Mouse (Mus musculus) midbrain, postnatal 0 days (tissue): ENCODE data around the gene Shb. TPM values are rescaled to one million over a fixed set of nuclear protein-coding genes. Genes with fewer than 3 reads are reported as not detected.
A peak's percentile ranks its signal among the peaks of the same experiment; 100 is the strongest.

Source experiments
- ATAC-seq: fragments of 200-750 bp; cut with Nextera tagmentation; 2 replicates; pipeline ENCODE4 v1.8.0; 2017; ENCODE audit warnings: moderate number of reproducible peaks, mild to moderate bottlenecking, moderate TSS enrichment, moderate library complexity; ENCODE audit not compliant: low FRiP score
- DNase-seq: peaks from one replicate; pipeline ENCODE4 v3.0.0-alpha.2; 2015; ENCODE audit warnings: low spot score
- H3K27ac ChIP-seq: fragments of 300-500 bp; sonication (generic); 2 replicates; pipeline ENCODE4 v1.5.1; 2014; ENCODE audit warnings: low read depth, mild to moderate bottlenecking, low read length, mixed read lengths
- H3K27me3 ChIP-seq: fragments of 300-500 bp; sonication (generic); 2 replicates; pipeline ENCODE4 v1.6.1; 2014; ENCODE audit warnings: low read length, control low read depth, mixed read lengths; ENCODE audit not compliant: insufficient read depth
- H3K36me3 ChIP-seq: fragments of 300-500 bp; sonication (generic); 2 replicates; pipeline ENCODE4 v1.6.1; 2014; ENCODE audit warnings: low read length, control low read depth, mixed read lengths; ENCODE audit not compliant: insufficient read depth
- H3K4me1 ChIP-seq: fragments of 300-500 bp; sonication (generic); 2 replicates; pipeline ENCODE4 v1.6.1; 2014; ENCODE audit warnings: mild to moderate bottlenecking, control low read depth, antibody characterized with exemption, low read length, mixed read lengths; ENCODE audit not compliant: insufficient read depth
- H3K4me2 ChIP-seq: fragments of 300-500 bp; sonication (generic); 2 replicates; pipeline ENCODE4 v1.6.1; 2014; ENCODE audit warnings: low read depth, mild to moderate bottlenecking, low read length, mixed read lengths; ENCODE audit not compliant: poor library complexity, severe bottlenecking
- H3K4me3 ChIP-seq: fragments of 300-500 bp; sonication (generic); 2 replicates; pipeline ENCODE4 v1.5.1; 2014; ENCODE audit warnings: low read depth, mild to moderate bottlenecking, low read length, moderate library complexity
- H3K9ac ChIP-seq: fragments of 300-500 bp; sonication (generic); replicated peaks from 2 replicates; pipeline ENCODE4 v1.6.1; 2014; ENCODE audit warnings: mild to moderate bottlenecking, low read length, moderate library complexity, mixed read lengths; ENCODE audit not compliant: poor library complexity, severe bottlenecking
- H3K9me3 ChIP-seq: fragments of 300-500 bp; sonication (generic); 2 replicates; pipeline ENCODE4 v1.6.1; 2016; ENCODE audit warnings: low read length, control low read depth
- CTCF ChIP-seq: IDR thresholded peaks from 2 replicates; pipeline ENCODE4 v1.5.1; 2016; ENCODE audit warnings: antibody characterized with exemption, mild to moderate bottlenecking
- WGBS: fragments of 180-500 bp; shearing (Covaris S2); extraction: QIAGEN DNeasy Blood & Tissue Kit; methylation state at CpG from one replicate; pipeline ENCODE4 v1.1.7; 2014; 5-methylcytosine and 5-hydroxymethylcytosine counted together
- polyA plus RNA-seq: library from polyadenylated mRNA; unstranded; fragments of >200 nt; fragmentation: Nextera tagmentation; extraction: Ambion mirVana; gene quantifications from 2 replicates; pipeline ENCODE4 v1.2.1, GENCODE M21; 2015
- total RNA-seq: library from RNA; depleted of rRNA; stranded (reverse); fragments of >200 nt; gene quantifications from 2 replicates; pipeline ENCODE4 v1.2.3, GENCODE M21; 2014

Gene Shb
- total and polyA plus RNA-seq, 2 experiments from 2014 or later = 5.8 to 21.9 TPM

DNA sequence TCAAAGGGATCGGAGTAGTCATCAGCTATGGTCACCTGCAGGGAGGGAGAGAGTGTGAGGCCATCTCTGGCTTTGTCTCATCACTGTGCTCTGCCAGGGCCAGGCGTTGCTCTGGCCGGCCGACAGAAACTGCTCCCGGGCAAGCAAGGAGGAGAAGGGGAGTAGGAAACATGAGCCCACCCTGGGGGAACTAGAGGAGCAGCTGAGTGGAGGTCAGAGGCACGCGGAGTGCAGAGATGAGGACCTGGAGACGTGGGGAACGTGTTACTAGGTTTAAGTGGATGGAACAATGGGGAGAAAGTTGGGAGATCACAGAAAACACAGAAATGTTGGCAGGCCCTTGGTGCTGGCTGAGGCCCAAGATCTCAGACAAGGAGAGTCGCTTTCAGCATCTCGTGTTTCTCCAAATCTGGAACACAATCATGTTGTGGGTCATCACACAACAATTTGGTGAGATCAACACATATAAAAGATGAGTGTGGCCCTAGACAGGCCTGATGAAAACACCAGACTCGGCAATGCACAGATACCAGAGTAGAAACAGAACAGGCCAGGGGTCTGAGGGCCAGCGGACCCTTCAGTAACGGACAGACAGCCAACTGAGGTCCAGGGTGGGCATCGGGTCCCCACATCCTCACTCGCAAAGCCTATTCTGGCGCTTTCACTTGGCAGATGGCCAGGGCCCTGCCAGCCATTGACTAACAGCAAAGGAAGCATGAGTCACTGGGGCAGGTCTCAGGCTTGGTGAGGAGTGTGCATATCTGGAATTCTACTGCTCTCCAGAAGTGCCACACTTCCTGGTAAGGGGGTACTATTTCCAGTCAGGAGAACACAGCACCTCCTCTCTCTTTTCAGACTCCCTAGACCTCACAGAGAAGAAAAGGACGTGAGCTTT, 42.9 kb downstream of the Shb start:
- Histone ChIP-seq H3K4me2 (no peak overlapping the region), H3K36me3 (no peaks in the 10 kb centered on the region), H3K4me1 (peaks cover 35% of the 10 kb centered on the region), H3K27me3 (no peaks in the 10 kb centered on the region), H3K9ac (no peak overlapping the region; the same call in 1 of the 2 replicates), H3K9me3 (no peaks in the 10 kb centered on the region), H3K27ac (no peak overlapping the region), H3K4me3 (no peak overlapping the region)
- no peak for TF ChIP-seq CTCF
- 34% methylated on average over 18 of the region's 18 CpGs for WGBS
- DNase-seq (peak; percentile 66), ATAC-seq (no peak)

DNA sequence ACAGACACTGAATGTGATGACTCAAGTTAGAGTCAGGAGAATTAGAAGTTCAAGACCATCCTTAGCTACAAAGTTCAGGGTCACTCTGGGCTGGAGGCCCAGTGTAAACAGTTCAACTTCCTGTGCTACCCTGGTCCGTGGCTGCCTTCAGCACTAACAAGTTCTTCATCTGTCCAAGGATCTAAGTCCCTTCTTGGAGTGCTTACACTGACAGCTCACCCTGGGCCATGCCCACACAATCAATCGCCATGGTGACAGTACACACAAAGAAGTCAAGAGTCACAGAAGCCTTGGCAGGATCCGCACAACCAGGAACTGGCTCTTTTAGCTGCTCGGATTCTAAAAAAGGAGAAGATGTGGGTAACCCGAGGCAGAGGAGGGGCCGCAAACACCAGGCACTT, 44.6 kb downstream of the Shb start:
- Histone ChIP-seq H3K36me3 (no peaks in the 10 kb centered on the region), H3K27me3 (no peaks in the 10 kb centered on the region), H3K9me3 (no peaks in the 10 kb centered on the region), H3K4me1 (peaks cover 24% of the 10 kb centered on the region), H3K27ac (no peak overlapping the region), H3K4me3 (no peak overlapping the region), H3K4me2 (no peak overlapping the region), H3K9ac (no peak overlapping the region)
- TF ChIP-seq CTCF = no peak
- DNase-seq = peak; percentile 73
- 42% methylated on average over 6 of the region's 6 CpGs for WGBS
- no peak for ATAC-seq

DNA sequence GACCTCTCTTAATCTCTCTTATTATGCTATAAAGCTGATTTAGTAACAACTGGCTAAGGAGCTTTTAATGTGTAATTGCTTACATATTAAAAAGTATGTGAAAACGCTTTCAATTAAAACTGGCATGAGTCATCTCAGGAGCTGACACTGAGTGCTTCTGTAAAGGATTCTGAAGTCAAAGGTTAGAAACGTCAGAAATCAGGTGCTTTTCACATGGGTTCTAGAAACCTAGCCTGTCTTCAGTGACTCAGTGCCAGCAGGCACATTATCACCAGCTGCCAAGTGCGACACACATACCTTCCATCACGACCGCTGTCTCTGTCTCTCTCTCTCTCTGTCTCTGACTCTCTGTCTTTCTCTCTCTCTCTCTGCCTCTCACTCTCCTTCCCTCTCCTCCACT, 47.2 kb downstream of the Shb start:
- peaks cover 8% of the 10 kb centered on the region; the same call in 1 of the 2 replicates for H3K4me1 ChIP-seq
- no peak overlapping the region for H3K4me3 ChIP-seq
- 80% methylated on average over 5 of the region's 5 CpGs for WGBS
- no peaks in the 10 kb centered on the region for H3K9me3 ChIP-seq
- no peaks in the 10 kb centered on the region for H3K36me3 ChIP-seq
- DNase-seq = no peak
- H3K9ac ChIP-seq = no peak overlapping the region
- no peak overlapping the region for H3K4me2 ChIP-seq
- TF ChIP-seq CTCF = no peak
- H3K27ac ChIP-seq = no peak overlapping the region
- no peaks in the 10 kb centered on the region for H3K27me3 ChIP-seq
- ATAC-seq = no peak

DNA sequence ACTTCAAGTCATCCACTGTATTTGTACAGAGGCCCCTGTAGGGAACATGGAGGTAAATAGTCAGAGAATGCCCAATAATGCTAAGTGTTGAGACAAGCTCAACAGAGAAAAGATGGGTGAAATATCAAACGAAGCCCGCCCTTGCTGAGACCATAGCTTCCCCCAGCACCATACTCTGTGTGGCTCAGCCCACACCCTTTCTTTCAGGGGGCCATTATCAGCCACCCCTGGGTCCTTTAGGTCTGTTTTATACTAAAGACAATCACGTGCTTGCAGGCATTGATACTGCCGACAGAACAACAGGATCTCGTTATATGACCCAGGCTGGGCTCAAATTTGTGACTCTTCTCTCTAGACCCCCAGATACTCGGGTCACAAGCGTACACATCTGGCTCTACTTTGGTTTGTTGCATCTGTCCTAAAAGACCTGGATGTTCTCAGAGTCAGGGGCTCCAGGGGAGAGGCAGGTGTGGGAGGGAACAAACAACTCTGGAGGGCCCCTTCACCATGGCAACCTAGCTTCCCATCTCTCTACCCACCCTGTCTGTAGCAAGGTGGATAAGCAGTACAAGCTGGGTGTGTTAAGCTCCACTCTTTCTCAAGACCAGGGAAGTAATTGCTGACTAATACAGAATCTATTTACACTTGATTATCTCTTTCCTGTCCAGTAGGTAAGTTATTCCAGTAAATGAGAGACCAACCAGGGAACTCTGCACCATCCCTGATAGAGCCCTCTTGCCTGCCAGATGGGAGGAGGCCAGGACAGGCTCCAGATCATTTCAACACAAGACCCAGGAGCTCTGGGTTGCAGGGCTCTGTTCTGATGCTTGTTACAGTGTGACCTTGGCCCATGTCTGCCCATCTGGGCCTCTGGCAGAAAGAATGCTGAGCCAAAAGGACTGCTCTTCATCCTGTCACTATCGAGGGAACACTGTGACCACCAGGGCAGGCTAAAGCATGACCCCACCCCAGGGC, 48.7 kb downstream of the Shb start:
- 76% methylated on average over 8 of the region's 8 CpGs for WGBS

DNA sequence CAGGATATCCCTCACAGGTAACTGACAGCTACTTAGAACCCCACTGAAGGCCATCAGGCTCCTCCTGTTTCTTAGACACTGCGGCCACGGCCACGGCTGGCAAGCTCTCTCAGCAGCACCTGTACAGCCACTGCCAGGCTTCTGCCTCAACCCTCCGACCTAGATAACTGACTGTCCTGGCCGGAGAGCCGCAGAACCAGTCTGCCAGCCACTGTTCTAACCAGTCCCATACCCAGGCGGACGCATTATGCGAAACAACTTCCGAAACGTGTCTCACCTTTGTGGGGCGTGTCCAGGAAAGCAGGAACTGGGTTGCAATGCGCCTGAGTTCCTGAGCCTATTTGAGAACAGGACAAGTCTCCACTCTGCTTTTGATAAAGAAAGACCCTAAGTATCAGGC, 50.0 kb downstream of the Shb start:
- Histone ChIP-seq H3K4me3 (no peak overlapping the region), H3K27me3 (peaks cover 5% of the 10 kb centered on the region; the same call in 1 of the 2 replicates), H3K27ac (no peak overlapping the region), H3K36me3 (no peaks in the 10 kb centered on the region), H3K4me1 (no peaks in the 10 kb centered on the region), H3K9me3 (no peaks in the 10 kb centered on the region), H3K4me2 (no peak overlapping the region), H3K9ac (no peak overlapping the region)
- DNase-seq (no peak), ATAC-seq (no peak)
- WGBS = 89% methylated on average over 13 of the region's 13 CpGs
- TF ChIP-seq CTCF = no peak

More for the DNA sequence above, 48.7 kb downstream of the Shb start:
- Histone ChIP-seq H3K27me3 (peaks cover 5% of the 10 kb centered on the region; the same call in 1 of the 2 replicates), H3K4me1 (no peaks in the 10 kb centered on the region), H3K9ac (no peak overlapping the region), H3K27ac (no peak overlapping the region), H3K36me3 (no peaks in the 10 kb centered on the region), H3K9me3 (no peaks in the 10 kb centered on the region), H3K4me3 (no peak overlapping the region), H3K4me2 (no peak overlapping the region)
- ATAC-seq (no peak), DNase-seq (no peak)
- TF ChIP-seq CTCF = no peak
